Mouse (Mus musculus) neural tube, embryonic 15.5 days (tissue): ENCODE measurements around the gene Pole4. TPM values are rescaled to one million over a fixed set of nuclear protein-coding genes. Genes with fewer than 3 reads are reported as not detected.
A peak's percentile ranks its signal among the peaks of the same experiment; 100 is the strongest.

Experiments
- ATAC-seq: fragments of 200-750 bp; cut with Nextera tagmentation; 2 replicates; pipeline ENCODE4 v1.8.0; 2017; ENCODE audit warnings: mild to moderate bottlenecking, moderate TSS enrichment, moderate library complexity; ENCODE audit not compliant: low FRiP score
- H3K27ac ChIP-seq: fragments of 300-500 bp; sonication (generic); replicated peaks from 2 replicates; pipeline ENCODE4 v1.5.1; 2015; ENCODE audit warnings: mild to moderate bottlenecking, inconsistent platforms
- H3K27me3 ChIP-seq: fragments of 300-500 bp; sonication (generic); replicated peaks from 2 replicates; pipeline ENCODE4 v1.6.1; 2015; ENCODE audit warnings: inconsistent platforms
- H3K36me3 ChIP-seq: fragments of 300-500 bp; sonication (generic); 2 replicates; pipeline ENCODE4 v1.6.1; 2015; ENCODE audit warnings: inconsistent platforms
- H3K4me1 ChIP-seq: fragments of 300-500 bp; sonication (generic); 2 replicates; pipeline ENCODE4 v1.6.1; 2015; ENCODE audit warnings: inconsistent platforms
- H3K4me2 ChIP-seq: fragments of 300-500 bp; sonication (generic); 2 replicates; pipeline ENCODE4 v1.6.1; 2015; ENCODE audit warnings: inconsistent platforms, mild to moderate bottlenecking, moderate library complexity
- H3K4me3 ChIP-seq: fragments of 300-500 bp; sonication (generic); replicated peaks from 2 replicates; pipeline ENCODE4 v1.5.1; 2015; ENCODE audit warnings: mild to moderate bottlenecking, inconsistent platforms
- H3K9ac ChIP-seq: fragments of 300-500 bp; sonication (generic); replicated peaks from 2 replicates; pipeline ENCODE4 v1.6.1; 2015; ENCODE audit warnings: mild to moderate bottlenecking, inconsistent platforms
- H3K9me3 ChIP-seq: fragments of 300-500 bp; sonication (generic); replicated peaks from 2 replicates; pipeline ENCODE4 v1.6.1; 2016; ENCODE audit warnings: inconsistent platforms
- WGBS: fragments of 180-500 bp; shearing (Covaris S2); methylation state at CpG from one replicate; pipeline ENCODE4 v1.1.7; 2015; ENCODE audit warnings: mixed read lengths; 5-methylcytosine and 5-hydroxymethylcytosine counted together
- polyA plus RNA-seq: library from polyadenylated mRNA; unstranded; fragments of >200 nt; fragmentation: Nextera tagmentation; extraction: Ambion mirVana; gene quantifications from 2 replicates; pipeline ENCODE4 v1.2.1, GENCODE M21; 2015

Pole4 gene
- polyA plus RNA-seq, 1 experiment from 2014 or later: 150 TPM

DNA sequence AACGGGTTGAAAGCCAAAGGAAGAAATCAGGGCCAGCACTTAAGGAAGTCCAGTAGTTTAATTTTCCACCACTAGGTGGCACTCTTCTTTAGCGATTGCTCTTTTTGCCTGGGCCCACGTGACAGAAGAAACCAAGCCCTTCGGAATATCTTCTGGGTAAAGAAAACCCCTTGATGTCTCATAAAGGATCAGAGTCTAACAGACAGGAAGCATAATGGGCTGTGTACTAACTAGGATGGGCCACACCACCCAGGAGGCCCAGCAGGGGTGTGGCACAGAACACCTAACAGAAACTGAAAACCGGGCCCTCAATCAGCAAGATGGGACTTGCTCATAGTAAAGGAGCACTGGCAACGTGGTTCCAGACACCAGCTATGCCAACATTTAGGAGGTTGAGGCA is 35.1 kb upstream of the Pole4 start:
- peaks cover 9% of the 10 kb centered on the region; the same call in 1 of the 2 replicates for H3K4me1 ChIP-seq
- no peaks in the 10 kb centered on the region for H3K36me3 ChIP-seq
- H3K9me3 ChIP-seq: no peaks in the 10 kb centered on the region
- no peak overlapping the region for H3K4me3 ChIP-seq
- 34% methylated on average over 6 of the region's 6 CpGs for WGBS
- no peak overlapping the region for H3K27ac ChIP-seq
- peak; percentile 62; the same call in 1 of the 2 replicates for ATAC-seq
- H3K4me2 ChIP-seq: peak overlapping the region; percentile 36
- H3K27me3 ChIP-seq: no peaks in the 10 kb centered on the region
- no peak overlapping the region for H3K9ac ChIP-seq

DNA sequence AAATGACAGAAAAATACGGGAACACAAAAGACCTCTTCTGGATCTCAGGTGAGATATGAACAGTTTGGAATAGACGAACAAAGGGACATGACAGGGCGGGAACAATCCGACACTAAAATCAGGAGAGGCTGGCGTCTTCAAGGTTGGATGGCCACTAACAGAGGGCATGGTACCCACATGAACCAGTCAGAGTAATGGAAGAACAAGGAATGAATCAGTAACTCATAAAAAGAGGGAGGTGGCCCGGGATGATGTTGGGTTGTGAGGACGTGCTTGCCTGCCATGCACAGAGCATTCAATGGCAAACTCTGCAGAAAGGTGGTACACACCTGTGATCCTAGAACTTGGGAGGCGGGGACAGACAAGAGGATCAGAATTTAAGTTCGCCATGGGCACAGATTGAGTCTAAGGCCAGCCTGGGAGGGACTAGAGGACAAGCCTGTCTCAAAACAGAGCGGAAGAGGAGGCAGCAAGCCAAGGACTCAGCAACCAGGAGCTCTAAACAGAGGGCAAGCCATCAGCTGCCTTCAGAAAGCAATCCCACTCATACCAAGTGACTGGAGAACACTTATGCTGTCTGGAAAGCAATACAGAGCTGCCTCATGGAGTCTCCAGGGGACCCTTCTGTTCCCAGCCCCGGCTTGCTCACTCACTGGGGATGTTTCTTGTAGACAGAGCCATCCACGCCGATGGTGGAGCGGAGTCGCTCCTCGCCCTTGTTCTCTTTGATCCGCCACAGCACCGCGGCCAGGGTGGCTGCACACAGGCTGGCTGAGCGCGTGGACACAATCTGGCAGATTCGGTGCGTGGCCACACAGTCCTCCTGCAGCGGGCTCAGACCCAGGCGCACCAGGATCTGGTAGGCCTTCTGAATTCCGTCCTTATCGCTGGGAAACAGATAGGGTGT is 32.7 kb upstream of the Pole4 start:
- H3K4me2 ChIP-seq: no peak overlapping the region
- 94% methylated on average over 27 of the region's 27 CpGs for WGBS
- ATAC-seq: no peak
- no peaks in the 10 kb centered on the region for H3K36me3 ChIP-seq
- peaks cover 9% of the 10 kb centered on the region; the same call in 1 of the 2 replicates for H3K4me1 ChIP-seq
- H3K27me3 ChIP-seq: no peaks in the 10 kb centered on the region
- H3K9me3 ChIP-seq: no peaks in the 10 kb centered on the region
- H3K4me3 ChIP-seq: no peak overlapping the region
- no peak overlapping the region for H3K9ac ChIP-seq
- no peak overlapping the region for H3K27ac ChIP-seq

DNA sequence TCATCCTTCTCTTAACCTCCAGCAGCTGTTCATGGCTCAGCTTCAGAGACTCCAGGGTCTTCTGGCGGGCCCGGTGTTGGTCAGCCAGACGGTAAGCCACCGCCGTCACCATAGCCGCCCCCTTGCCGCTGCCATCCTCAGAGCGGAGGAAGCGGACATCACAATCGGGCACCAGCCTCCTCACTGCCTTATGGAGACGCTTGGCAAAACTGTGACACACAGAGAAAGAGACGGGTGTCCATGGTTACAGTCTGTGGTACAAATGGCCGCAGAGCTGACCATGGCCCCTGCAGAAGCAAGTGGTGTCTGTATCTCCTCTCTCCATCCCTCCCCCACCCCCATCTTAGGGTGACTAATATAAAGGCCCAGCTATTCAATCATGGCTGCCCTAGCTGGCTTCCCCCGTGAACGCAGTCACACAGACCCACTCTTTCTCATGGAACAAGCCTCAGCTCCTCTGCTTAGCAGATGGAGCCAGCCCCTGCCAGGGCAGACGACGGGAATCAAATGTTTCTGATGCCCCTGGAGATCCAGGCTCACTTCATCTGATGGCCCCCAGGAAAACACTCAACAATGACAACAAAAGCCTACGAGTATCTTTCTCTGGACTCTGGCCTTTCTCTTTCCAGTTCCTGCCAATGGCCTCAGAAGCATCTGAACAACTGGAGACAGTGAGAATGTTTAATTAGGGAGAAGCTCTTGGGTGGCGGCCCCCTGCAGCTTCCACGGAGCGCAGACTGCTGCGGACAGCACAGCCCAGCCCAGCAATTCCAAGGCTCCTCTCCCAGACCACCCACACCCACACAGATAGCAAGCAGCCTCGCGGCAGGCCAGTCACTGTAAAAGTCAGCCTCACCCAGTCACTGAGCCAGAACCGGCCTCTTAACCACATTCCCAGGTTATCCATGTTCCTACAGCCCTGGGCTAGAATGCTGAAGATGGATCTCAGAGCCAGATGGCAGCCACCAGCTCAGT is 31.7 kb upstream of the Pole4 start:
- no peak overlapping the region for H3K4me3 ChIP-seq
- peaks cover 9% of the 10 kb centered on the region; the same call in 1 of the 2 replicates for H3K4me1 ChIP-seq
- no peak overlapping the region for H3K27ac ChIP-seq
- no peaks in the 10 kb centered on the region for H3K36me3 ChIP-seq
- no peaks in the 10 kb centered on the region for H3K27me3 ChIP-seq
- no peaks in the 10 kb centered on the region for H3K9me3 ChIP-seq
- no peak for ATAC-seq
- no peak overlapping the region for H3K4me2 ChIP-seq
- 76% methylated on average over 25 of the region's 25 CpGs for WGBS
- no peak overlapping the region for H3K9ac ChIP-seq

DNA sequence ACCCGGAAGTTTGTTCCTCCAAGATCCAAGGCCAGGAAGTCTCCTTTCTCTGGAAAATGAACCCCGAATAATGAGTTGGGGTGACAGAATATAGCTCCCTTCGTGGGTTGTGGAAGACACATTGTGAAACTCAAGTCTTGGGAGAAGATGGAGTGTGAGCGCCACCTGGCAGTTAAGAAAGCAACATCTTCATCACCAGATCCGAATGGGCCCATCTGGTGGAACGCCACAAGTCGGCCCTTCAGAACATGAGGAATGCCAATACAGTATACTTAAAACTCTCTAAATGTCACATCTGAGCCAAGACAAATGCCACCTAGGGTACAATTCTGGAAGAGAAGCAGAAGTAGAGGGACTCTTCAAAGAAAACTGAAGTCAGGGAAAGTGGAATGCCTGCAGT is 30.2 kb upstream of the Pole4 start:
- H3K27me3 ChIP-seq: no peaks in the 10 kb centered on the region
- H3K4me3 ChIP-seq: no peak overlapping the region
- no peak for ATAC-seq
- no peaks in the 10 kb centered on the region for H3K9me3 ChIP-seq
- no peak overlapping the region for H3K9ac ChIP-seq
- no peak overlapping the region for H3K27ac ChIP-seq
- H3K36me3 ChIP-seq: no peaks in the 10 kb centered on the region
- no peak overlapping the region for H3K4me2 ChIP-seq
- H3K4me1 ChIP-seq: peaks cover 7% of the 10 kb centered on the region; the same call in 1 of the 2 replicates
- 90% methylated on average over 7 of the region's 7 CpGs for WGBS

DNA sequence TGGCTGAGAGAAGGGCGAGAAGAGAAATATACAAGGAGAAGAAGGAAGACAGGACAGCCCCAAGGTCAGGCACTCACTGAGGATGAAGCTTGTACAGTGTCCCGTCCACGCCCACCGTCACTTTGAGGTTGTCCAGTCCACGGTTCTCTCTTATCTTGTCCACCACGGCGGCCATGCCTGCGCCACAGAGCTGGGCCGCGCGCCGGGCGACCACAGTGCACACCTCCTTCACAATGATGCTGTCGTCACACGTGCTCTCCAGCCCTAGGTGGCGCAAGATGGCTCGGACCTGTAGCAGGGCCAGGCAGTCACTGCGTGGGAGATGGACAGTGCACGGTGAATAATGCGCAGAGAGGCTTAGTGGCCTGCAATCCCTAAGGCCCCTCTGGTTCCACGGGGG is 23.5 kb upstream of the Pole4 start:
- H3K9me3 ChIP-seq: no peaks in the 10 kb centered on the region
- ATAC-seq: no peak
- H3K9ac ChIP-seq: no peak overlapping the region
- no peaks in the 10 kb centered on the region for H3K4me1 ChIP-seq
- H3K27ac ChIP-seq: no peak overlapping the region
- no peaks in the 10 kb centered on the region for H3K36me3 ChIP-seq
- H3K4me3 ChIP-seq: no peak overlapping the region
- H3K27me3 ChIP-seq: no peaks in the 10 kb centered on the region
- no peak overlapping the region for H3K4me2 ChIP-seq
- 94% methylated on average over 21 of the region's 21 CpGs for WGBS

DNA sequence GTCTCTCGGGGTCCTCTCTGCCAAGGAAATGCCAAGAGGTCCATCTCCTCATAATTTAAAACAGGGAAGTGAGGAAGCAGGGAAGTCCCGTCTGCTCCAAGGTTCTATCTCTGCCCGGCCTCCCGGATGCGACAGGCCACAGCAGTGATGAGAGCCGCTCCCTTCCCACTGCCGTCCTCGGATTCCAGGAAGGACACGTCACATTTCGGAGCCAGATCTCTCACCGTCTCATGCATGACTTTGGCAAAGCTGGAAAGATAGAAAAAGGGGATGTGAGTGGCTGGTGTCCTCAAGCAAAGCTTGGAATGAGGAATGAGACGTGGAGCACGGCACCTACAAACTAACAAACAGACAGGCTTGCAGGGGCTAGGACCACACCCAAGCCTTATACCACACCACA is 22.0 kb upstream of the Pole4 start:
- Histone ChIP-seq H3K4me1 (peaks cover 5% of the 10 kb centered on the region; the same call in 1 of the 2 replicates), H3K4me3 (no peak overlapping the region), H3K36me3 (no peaks in the 10 kb centered on the region), H3K4me2 (no peak overlapping the region), H3K27me3 (no peaks in the 10 kb centered on the region), H3K9me3 (no peaks in the 10 kb centered on the region), H3K27ac (no peak overlapping the region), H3K9ac (no peak overlapping the region)
- 98% methylated on average over 13 of the region's 13 CpGs for WGBS
- no peak for ATAC-seq

DNA sequence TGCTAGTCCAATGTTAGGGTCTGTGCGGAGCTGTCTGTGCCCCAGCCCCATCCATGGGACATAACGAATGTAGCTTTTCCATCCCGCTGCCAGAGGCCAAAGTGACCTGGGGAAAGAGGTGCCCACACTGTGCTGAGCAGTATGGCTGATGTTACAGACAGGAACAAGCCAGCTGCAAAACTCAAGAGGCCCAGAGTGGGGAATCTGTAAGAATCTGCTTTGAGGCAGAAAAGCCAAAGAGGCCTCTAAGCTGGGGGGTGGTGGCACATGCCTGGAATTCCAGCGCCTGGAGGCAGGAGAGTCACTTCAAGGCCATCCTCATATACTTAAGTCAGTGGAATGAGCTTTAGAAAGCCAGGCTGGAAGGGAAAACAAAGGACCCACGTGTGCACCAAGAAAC is 18.2 kb upstream of the Pole4 start:
- no peak for ATAC-seq

DNA sequence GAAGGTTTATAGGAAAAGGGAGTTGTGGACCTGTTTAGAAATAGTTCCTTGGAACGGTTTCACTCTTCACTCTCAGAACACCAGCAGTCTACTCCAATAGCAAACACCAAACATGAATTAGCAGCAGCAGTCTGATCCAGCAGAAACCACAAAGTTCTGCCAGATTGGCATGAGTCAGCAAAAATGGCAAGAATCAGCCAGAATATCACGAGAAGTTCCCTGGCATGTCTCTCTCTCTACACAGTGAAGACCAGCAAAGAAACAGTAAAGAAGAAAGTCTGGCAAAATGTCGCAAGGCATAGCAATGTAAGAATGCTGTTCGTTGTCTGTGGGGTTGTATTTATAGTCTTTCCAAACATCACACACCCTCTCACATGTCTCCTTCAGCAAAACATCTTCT is 11.0 kb upstream of the Pole4 start:
- 83% methylated on average over 4 of the region's 4 CpGs for WGBS
- H3K9ac ChIP-seq: no peak overlapping the region
- no peaks in the 10 kb centered on the region for H3K4me1 ChIP-seq
- H3K4me2 ChIP-seq: no peak overlapping the region
- no peaks in the 10 kb centered on the region for H3K36me3 ChIP-seq
- no peak overlapping the region for H3K27ac ChIP-seq
- H3K27me3 ChIP-seq: no peaks in the 10 kb centered on the region
- H3K4me3 ChIP-seq: no peak overlapping the region
- H3K9me3 ChIP-seq: no peaks in the 10 kb centered on the region
- no peak for ATAC-seq

More for the DNA sequence above, 18.2 kb upstream of the Pole4 start:
- Histone ChIP-seq H3K27me3 (no peaks in the 10 kb centered on the region), H3K4me2 (no peak overlapping the region), H3K9ac (no peak overlapping the region), H3K4me3 (no peak overlapping the region), H3K27ac (no peak overlapping the region), H3K4me1 (peaks cover 5% of the 10 kb centered on the region; the same call in 1 of the 2 replicates), H3K36me3 (no peaks in the 10 kb centered on the region), H3K9me3 (no peaks in the 10 kb centered on the region)
- 54% methylated on average over 5 of the region's 5 CpGs for WGBS

DNA sequence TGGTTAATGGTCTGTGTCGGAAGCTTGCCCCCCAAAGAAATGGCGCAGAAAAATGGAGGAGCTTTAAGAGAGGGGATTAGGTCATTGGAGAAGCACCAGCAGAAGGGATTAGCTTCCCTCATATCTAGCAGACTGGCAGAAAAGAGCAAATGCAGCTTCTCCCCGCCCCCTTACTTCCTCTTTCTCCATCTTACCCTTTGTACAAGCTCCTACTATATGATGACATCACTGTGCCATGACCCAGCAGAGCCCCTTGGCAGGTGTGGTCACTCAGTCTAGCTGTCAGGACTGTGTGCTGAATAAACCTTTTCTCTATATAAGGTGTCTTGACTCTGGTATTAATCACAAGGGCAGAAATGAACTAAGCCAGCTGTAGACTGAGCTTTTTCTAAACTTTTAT is 10.5 kb upstream of the Pole4 start:
- Histone ChIP-seq H3K36me3 (no peaks in the 10 kb centered on the region), H3K9ac (no peak overlapping the region), H3K4me1 (no peaks in the 10 kb centered on the region), H3K4me2 (no peak overlapping the region), H3K9me3 (no peaks in the 10 kb centered on the region), H3K27me3 (no peaks in the 10 kb centered on the region), H3K27ac (no peak overlapping the region), H3K4me3 (no peak overlapping the region)
- WGBS: 89% methylated on average over 3 of the region's 3 CpGs
- no peak for ATAC-seq

DNA sequence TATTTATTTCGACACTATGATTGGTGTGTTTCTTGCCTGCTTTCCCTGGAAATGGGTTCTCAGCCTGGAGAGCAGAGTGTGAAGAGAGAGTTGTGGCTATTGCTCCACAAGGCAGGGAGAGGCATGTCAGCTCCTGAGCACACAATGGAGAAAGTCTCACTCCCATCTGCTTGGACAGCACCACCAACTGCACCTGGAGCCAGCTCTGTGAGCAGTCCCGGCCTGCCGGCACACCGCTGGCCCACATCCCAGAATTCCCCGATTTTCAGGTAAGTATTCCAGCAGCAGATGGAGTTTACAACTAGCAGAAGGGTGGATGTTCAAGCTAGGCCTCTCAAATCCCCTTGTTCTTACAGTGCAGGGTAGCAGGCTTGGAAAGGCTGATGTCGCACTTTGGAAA is 10.1 kb upstream of the Pole4 start:
- Histone ChIP-seq H3K9me3 (no peaks in the 10 kb centered on the region), H3K4me3 (no peak overlapping the region), H3K4me1 (no peaks in the 10 kb centered on the region), H3K36me3 (no peaks in the 10 kb centered on the region), H3K27ac (no peak overlapping the region), H3K27me3 (no peaks in the 10 kb centered on the region), H3K4me2 (no peak overlapping the region), H3K9ac (no peak overlapping the region)
- ATAC-seq: no peak
- WGBS: 77% methylated on average over 6 of the region's 6 CpGs

DNA sequence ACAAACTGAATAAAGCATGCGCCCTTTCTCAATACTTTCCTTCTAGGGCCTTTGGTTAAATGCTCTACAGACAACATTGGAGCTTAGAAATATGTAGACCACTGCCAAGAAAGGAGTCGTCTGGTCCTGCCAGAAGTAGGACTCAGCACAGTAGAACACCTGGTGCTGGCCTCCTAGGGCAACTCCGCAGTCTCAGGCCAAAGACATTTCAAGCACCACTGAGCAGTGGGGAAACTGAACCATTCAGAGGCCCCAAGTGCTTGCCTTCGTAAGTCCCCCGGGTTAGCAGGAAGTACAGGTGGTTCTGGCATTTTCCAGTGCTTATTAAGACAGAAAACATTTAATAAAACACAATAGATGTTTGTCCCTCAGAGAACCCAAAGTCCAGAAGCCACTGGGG is 9.7 kb upstream of the Pole4 start:
- Histone ChIP-seq H3K4me2 (no peak overlapping the region), H3K4me1 (no peaks in the 10 kb centered on the region), H3K36me3 (no peaks in the 10 kb centered on the region), H3K9ac (no peak overlapping the region), H3K27me3 (no peaks in the 10 kb centered on the region), H3K27ac (no peak overlapping the region), H3K4me3 (no peak overlapping the region), H3K9me3 (no peaks in the 10 kb centered on the region)
- WGBS: 81% methylated on average over 5 of the region's 5 CpGs
- 0 out of 2 replicates have a peak, but pooled peaks have one; percentile 8 for ATAC-seq
